17 mouse cellular contexts compared by ENCODE assay signal in the genomic region with DNA sequence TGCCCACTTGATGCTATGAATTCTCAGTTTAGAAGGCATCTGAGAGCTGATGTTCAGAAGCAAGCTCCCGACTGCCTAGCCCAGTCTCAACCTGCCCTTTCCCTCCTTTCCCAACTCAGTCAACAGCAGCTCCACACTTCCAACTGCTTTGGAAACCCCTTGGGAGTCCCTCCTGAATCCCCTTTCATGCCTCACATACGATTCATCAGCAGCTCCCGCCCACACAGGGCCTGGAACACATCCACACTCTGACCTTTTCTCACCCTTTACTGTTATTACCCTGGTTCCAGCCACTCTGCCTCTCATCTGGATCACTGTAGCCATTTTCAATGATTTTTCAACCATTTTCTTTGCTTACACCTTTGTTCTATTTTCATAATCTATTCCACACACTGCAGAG. TPM values are rescaled to one million over a fixed set of nuclear protein-coding genes. Genes with fewer than 3 reads are reported as not detected.
A peak's percentile ranks its signal among the peaks of the same experiment; 100 is the strongest.
DNase-seq lines count a peak whose midpoint lies in the region; ATAC-seq lines count a peak whose summit lies in the region.
"Had no signal": no experiment of that assay in that cellular context is flagged by ENCODE, and none has a peak within 500 bp of the region (broad histone marks: within the 10 kb centered on the region; RNA-seq: fewer than 3 reads in every experiment).

No protein-coding gene starts in this region.

- DNase-seq in heart, adult 9 months (ENCODE audit: low spot score in 2 of 2) = no peak
- peak; percentile 9 for DNase-seq in 3134 (ENCODE audit: extremely low read depth, insufficient read length, low spot score)
- DNase-seq in cerebellum, postnatal 4 days (ENCODE audit: low spot score in 2 of 2) = no peak
- DNase-seq in urinary bladder, postnatal 4 days (ENCODE audit: low spot score in 2 of 2) = no peak
- DNase-seq in urinary bladder, postnatal 10 days (ENCODE audit: low spot score) = no peak
- DNase-seq: cerebellum, adult 11 months; gastrocnemius, postnatal 14 days; kidney, adult 2 months; lung, postnatal 4 days; right cerebral cortex, postnatal 25 days had no signal

- no peaks in the 10 kb centered on the region for H3K9me3 ChIP-seq in heart, embryonic 12.5 days (replicated peaks)
- peaks cover 7% of the 10 kb centered on the region for H3K9me3 ChIP-seq in embryonic facial prominence, embryonic 13.5 days
- H3K9me3 ChIP-seq: liver, embryonic 15.5 days; midbrain, embryonic 15.5 days had no signal

- H3K9ac ChIP-seq in heart, embryonic 12.5 days = no peak overlapping the region
- no peak overlapping the region for H3K9ac ChIP-seq in embryonic facial prominence, embryonic 13.5 days
- H3K9ac ChIP-seq: liver, embryonic 15.5 days; midbrain, embryonic 15.5 days had no signal

- no peak overlapping the region for H3K4me3 ChIP-seq in heart, embryonic 12.5 days
- no peak overlapping the region for H3K4me3 ChIP-seq in embryonic facial prominence, embryonic 13.5 days
- H3K4me3 ChIP-seq: liver, embryonic 15.5 days; midbrain, embryonic 15.5 days had no signal

- H3K27me3 ChIP-seq in heart, embryonic 12.5 days (replicated peaks) = no peaks in the 10 kb centered on the region
- H3K27me3 ChIP-seq in embryonic facial prominence, embryonic 13.5 days = no peaks in the 10 kb centered on the region
- H3K27me3 ChIP-seq: CH12.LX; liver, embryonic 15.5 days; midbrain, embryonic 15.5 days had no signal

- 17% methylated on average over 3 of the region's 3 CpGs for WGBS in heart, embryonic 12.5 days
- WGBS in embryonic facial prominence, embryonic 13.5 days = 53% methylated on average over 3 of the region's 3 CpGs

- peaks cover 21% of the 10 kb centered on the region for H3K4me1 ChIP-seq in heart, embryonic 12.5 days (replicated peaks)
- H3K4me1 ChIP-seq in embryonic facial prominence, embryonic 13.5 days = peaks cover 4% of the 10 kb centered on the region; the same call in 1 of the 2 replicates
- H3K4me1 ChIP-seq: midbrain, embryonic 15.5 days had no signal

- H3K27ac ChIP-seq in heart, embryonic 12.5 days (ENCODE audit: poor library complexity, severe bottlenecking) = no peak overlapping the region
- H3K27ac ChIP-seq in embryonic facial prominence, embryonic 13.5 days = 0 out of 2 replicates have a peak overlapping the region, but pooled peaks have one; percentile 7
- H3K27ac ChIP-seq: hindbrain, postnatal 0 days; liver, embryonic 15.5 days; midbrain, embryonic 15.5 days had no signal

- H3K4me2 ChIP-seq in heart, embryonic 12.5 days = peak overlapping the region; percentile 11; the same call in 1 of the 2 replicates
- H3K4me2 ChIP-seq in embryonic facial prominence, embryonic 13.5 days = no peak overlapping the region
- H3K4me2 ChIP-seq: liver, embryonic 15.5 days; midbrain, embryonic 15.5 days had no signal

- ATAC-seq in heart, embryonic 12.5 days (ENCODE audit: insufficient number of reproducible peaks, low FRiP score) = no peak
- peak; percentile 38 for ATAC-seq in CD4-positive, CD25-positive, alpha-beta regulatory T cell, adult 4 months
- ATAC-seq in embryonic facial prominence, embryonic 13.5 days (ENCODE audit: insufficient number of reproducible peaks, insufficient read depth, low FRiP score, low TSS enrichment, low read depth) = no peak
- ATAC-seq: hindbrain, postnatal 0 days; midbrain, embryonic 15.5 days had no signal

- peaks cover 4% of the 10 kb centered on the region for H3K36me3 ChIP-seq in heart, embryonic 12.5 days
- peaks cover 4% of the 10 kb centered on the region for H3K36me3 ChIP-seq in embryonic facial prominence, embryonic 13.5 days
- H3K36me3 ChIP-seq: midbrain, embryonic 15.5 days had no signal

RNA-seq across cellular contexts. Expression of a gene that starts 13.0 kb away (rescaled TPM):
- 24.0 and 25.4 TPM in 2 replicates for polyA plus RNA-seq in heart, embryonic 12.5 days (2016; fragmentation: Nextera tagmentation; extraction: Ambion mirVana)
- 10 to 100 TPM; 35.3 to 38.3 TPM for polyA plus RNA-seq in CD4-positive, CD25-positive, alpha-beta regulatory T cell, adult 4 months (2017; shearing (Covaris generic))
- 28.7 and 28.8 TPM in 2 replicates for polyA plus RNA-seq in embryonic facial prominence, embryonic 13.5 days (2015; fragmentation: Nextera tagmentation; extraction: Ambion mirVana)
